Mouse (Mus musculus): ENCODE results near the gene Six6. TPM values are rescaled to one million over a fixed set of nuclear protein-coding genes. Genes with fewer than 3 reads are reported as not detected.

Gene Six6
- polyA plus RNA-seq, 1 experiment from 2014 or later = not detected

DNA sequence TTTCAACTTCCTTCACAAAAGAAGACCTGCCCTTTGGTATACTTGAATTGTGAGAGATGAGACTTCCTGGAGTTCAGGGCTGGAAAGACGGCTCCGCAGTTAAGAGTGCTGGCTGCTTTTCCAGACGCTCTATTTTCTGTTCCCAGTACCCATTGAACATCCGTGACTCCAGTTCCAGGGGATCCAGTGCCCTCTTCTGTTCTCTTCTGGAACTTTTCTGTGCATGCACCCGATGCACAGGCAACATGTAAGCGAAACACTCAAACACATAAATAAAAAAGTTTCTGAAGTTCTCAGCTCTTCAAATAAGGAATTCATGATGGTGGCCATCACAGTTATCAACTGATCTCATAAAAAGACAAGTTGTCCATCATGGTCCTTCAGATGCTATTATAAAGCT, 23.1 kb downstream of the Six6 start:
- no peak for ATAC-seq (replicated peaks; ENCODE audit: insufficient number of reproducible peaks, insufficient read depth, low FRiP score, low read depth)
- no peak overlapping the region for H3K27ac ChIP-seq
- WGBS = 62% methylated on average over 6 of the region's 6 CpGs

DNA sequence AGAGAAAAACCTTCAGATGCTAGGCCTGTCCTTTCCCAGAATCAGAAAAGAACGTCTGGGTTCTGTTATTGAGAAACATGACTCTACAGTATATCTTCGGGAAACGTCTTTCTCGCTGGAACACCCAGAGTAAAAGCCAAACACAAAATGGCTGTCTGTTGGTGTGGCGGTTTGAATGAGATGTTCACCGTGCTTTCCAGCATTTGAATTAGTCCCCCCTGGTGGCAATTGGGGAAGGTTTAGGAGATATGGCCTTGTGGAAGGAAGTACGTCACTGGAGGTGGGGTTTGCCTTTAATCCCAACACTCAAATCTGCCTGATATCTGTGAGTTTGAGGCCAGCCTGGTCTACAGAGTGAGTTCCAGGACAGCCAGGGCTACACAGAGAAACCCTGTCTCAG, 27.8 kb downstream of the Six6 start:
- ATAC-seq (replicated peaks; ENCODE audit: insufficient number of reproducible peaks, insufficient read depth, low FRiP score, low read depth) = no peak

More for the DNA sequence above, 23.1 kb downstream of the Six6 start:
- no peak overlapping the region for H3K9ac ChIP-seq
- no peaks in the 10 kb centered on the region for H3K36me3 ChIP-seq
- H3K9me3 ChIP-seq (replicated peaks) = no peaks in the 10 kb centered on the region
- H3K27me3 ChIP-seq = peaks cover 3% of the 10 kb centered on the region; the same call in 1 of the 2 replicates
- no peaks in the 10 kb centered on the region for H3K4me1 ChIP-seq (replicated peaks)
- H3K4me3 ChIP-seq = no peak overlapping the region
- no peak overlapping the region for H3K4me2 ChIP-seq

DNA sequence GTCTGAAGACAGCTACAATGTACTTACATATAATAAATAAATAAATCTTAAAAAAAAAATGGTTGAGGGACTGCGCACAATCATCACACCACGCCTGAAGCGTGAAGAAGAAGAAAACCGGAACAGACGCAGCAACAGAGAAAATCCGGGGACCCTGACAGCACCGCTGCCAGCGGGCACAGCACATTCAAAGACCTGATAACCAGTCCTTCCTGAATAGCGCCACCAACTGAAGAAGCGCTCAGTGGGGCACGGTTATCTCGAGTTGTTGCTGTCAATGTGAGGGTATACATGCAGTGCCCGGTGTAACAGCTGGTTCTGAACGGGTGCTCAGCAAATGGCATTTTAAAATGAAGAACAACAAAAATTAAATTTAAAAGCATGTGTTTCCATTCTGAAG, 30.9 kb downstream of the Six6 start:
- 55% methylated on average over 14 of the region's 14 CpGs for WGBS
- Histone ChIP-seq H3K36me3 (no peaks in the 10 kb centered on the region), H3K9ac (no peak overlapping the region), H3K4me2 (no peak overlapping the region), H3K9me3 (replicated peaks) (no peaks in the 10 kb centered on the region), H3K27ac (no peak overlapping the region), H3K4me3 (no peak overlapping the region), H3K4me1 (replicated peaks) (no peaks in the 10 kb centered on the region), H3K27me3 (peaks cover 25% of the 10 kb centered on the region; the same call in 1 of the 2 replicates)
- no peak for ATAC-seq (replicated peaks; ENCODE audit: insufficient number of reproducible peaks, insufficient read depth, low FRiP score, low read depth)

More for the DNA sequence above, 27.8 kb downstream of the Six6 start:
- Histone ChIP-seq H3K9me3 (replicated peaks) (no peaks in the 10 kb centered on the region), H3K27ac (no peak overlapping the region), H3K9ac (no peak overlapping the region), H3K4me1 (replicated peaks) (no peaks in the 10 kb centered on the region), H3K27me3 (peaks cover 19% of the 10 kb centered on the region; the same call in 1 of the 2 replicates), H3K4me2 (no peak overlapping the region), H3K4me3 (no peak overlapping the region), H3K36me3 (no peaks in the 10 kb centered on the region)
- WGBS = 72% methylated on average over 7 of the region's 7 CpGs

DNA sequence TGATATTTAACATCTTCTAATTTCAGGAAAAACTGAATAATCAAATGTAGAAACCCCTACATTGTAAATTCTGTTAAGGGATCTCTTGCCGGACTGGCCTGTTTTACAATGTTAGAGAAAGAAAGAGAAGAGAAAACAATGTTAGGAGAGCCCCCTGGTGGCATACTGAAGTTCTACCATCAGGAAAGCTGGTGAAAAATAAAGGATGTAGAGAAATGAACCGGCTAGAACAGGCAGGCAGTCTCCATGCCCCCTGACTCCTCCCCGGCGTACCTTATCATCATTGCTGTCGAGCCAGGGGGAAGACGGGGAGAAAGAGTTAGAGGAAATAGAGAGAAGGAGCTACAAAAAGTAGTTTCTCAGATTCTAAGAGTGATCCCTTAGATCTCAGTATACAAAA, 33.5 kb downstream of the Six6 start:
- Histone ChIP-seq H3K36me3 (no peaks in the 10 kb centered on the region), H3K4me3 (no peak overlapping the region), H3K27ac (no peak overlapping the region), H3K4me1 (replicated peaks) (peaks cover 5% of the 10 kb centered on the region; the same call in 1 of the 2 replicates), H3K9ac (no peak overlapping the region), H3K9me3 (replicated peaks) (no peaks in the 10 kb centered on the region), H3K4me2 (no peak overlapping the region), H3K27me3 (peaks cover 22% of the 10 kb centered on the region; the same call in 1 of the 2 replicates)
- no peak for ATAC-seq (replicated peaks; ENCODE audit: insufficient number of reproducible peaks, insufficient read depth, low FRiP score, low read depth)
- 4% methylated on average over 6 of the region's 6 CpGs for WGBS

DNA sequence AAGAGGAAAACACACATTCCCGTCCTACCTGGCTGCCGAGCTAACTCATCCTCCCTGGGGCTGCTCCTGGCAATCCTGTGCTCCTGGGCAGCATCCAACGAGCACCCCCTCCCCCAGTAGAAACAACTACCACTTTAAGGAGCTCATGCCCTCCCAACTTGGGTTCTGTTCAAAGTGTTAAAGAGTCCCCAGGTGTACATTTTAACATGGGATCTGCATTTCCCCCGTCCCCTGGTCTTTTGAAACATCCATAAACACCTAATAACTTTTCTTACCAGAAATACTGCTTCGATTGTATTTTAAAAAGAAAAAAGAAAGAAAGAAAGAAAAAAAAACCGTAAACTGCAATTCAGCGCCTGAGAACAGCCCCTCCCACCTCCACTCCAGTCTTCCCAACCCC, 36.5 kb downstream of the Six6 start:
- Histone ChIP-seq H3K4me1 (replicated peaks) (peaks cover 5% of the 10 kb centered on the region; the same call in 1 of the 2 replicates), H3K27ac (no peak overlapping the region), H3K4me3 (peak overlapping the region; percentile 41), H3K9me3 (replicated peaks) (no peaks in the 10 kb centered on the region), H3K36me3 (no peaks in the 10 kb centered on the region), H3K4me2 (peak overlapping the region; percentile 72), H3K27me3 (peaks cover 15% of the 10 kb centered on the region; the same call in 1 of the 2 replicates), H3K9ac (no peak overlapping the region)
- no peak for ATAC-seq (replicated peaks; ENCODE audit: insufficient number of reproducible peaks, insufficient read depth, low FRiP score, low read depth)
- 10% methylated on average over 7 of the region's 7 CpGs for WGBS

DNA sequence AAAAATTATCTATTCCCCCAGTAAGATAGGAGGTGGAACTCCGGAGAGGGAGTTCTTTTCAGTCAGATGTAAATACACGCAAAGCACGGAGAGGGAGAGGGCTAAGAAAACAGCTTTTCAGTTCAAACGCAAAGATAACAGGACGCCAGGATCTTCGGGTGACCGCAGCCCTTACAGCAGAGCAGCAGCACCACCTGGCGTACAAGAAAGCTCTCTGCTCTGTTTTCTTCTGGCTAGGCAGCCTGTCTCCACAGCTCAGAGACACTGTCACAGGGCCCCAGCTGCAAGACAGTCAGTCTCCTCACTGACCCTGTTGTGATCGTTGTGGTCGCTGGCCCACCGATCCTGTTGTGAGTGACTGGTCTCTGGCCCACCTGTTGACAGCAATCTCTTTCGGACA, 37.0 kb downstream of the Six6 start:
- H3K9ac ChIP-seq = no peak overlapping the region
- H3K27me3 ChIP-seq = peaks cover 12% of the 10 kb centered on the region; the same call in 1 of the 2 replicates
- H3K36me3 ChIP-seq = no peaks in the 10 kb centered on the region
- H3K4me2 ChIP-seq = peak overlapping the region; percentile 72
- no peaks in the 10 kb centered on the region for H3K9me3 ChIP-seq (replicated peaks)
- WGBS = 2% methylated on average over 12 of the region's 12 CpGs
- peak overlapping the region; percentile 41 for H3K4me3 ChIP-seq
- ATAC-seq (replicated peaks; ENCODE audit: insufficient number of reproducible peaks, insufficient read depth, low FRiP score, low read depth) = peak; percentile 67; the same call in 1 of the 2 replicates
- no peak overlapping the region for H3K27ac ChIP-seq
- H3K4me1 ChIP-seq (replicated peaks) = peaks cover 5% of the 10 kb centered on the region; the same call in 1 of the 2 replicates

DNA sequence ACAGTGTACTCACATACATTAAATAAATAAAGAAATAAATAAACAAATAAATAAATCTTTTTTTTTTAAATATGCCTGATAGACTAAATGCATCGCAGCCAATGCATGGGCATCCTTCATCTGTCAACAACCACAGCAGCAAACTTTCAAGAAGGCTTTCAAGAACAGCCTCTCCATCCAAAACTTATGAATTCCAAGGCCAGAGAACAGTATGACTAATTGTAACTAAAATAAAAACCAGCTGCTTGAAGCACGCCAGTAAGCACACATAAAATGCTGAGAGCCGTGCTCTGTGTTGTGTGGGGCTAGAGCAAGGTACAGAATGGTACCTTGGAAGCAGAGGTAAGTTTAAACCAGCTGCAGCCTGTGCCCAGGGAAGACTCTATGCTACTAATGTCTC, 38.2 kb downstream of the Six6 start:
- H3K9me3 ChIP-seq (replicated peaks) = no peaks in the 10 kb centered on the region
- peaks cover 6% of the 10 kb centered on the region; the same call in 1 of the 2 replicates for H3K27me3 ChIP-seq
- peaks cover 9% of the 10 kb centered on the region; the same call in 1 of the 2 replicates for H3K4me1 ChIP-seq (replicated peaks)
- ATAC-seq (replicated peaks; ENCODE audit: insufficient number of reproducible peaks, insufficient read depth, low FRiP score, low read depth) = no peak
- no peak overlapping the region for H3K4me2 ChIP-seq
- H3K27ac ChIP-seq = no peak overlapping the region
- H3K4me3 ChIP-seq = no peak overlapping the region
- H3K9ac ChIP-seq = no peak overlapping the region
- H3K36me3 ChIP-seq = no peaks in the 10 kb centered on the region
- WGBS = 67% methylated on average over 3 of the region's 3 CpGs

DNA sequence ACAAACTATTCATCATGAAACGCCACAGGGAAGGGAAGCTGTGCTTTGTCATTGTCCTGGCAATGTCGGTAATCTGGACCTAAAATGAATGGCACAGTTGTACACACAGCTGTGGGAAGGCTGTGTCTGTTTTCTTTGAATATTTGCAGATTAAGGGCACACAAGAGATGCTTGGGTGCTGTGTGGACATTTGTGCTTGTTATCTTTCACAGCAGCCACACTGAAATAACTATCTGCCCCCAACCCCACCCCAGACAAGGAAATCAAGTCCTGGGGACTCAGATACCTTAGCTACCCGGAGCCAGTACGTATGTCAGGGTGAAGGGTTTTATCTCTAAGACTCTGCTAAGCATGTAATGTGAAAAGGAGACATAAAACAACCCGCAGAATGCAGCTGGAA, 39.5 kb downstream of the Six6 start:
- H3K27ac ChIP-seq = no peak overlapping the region
- H3K4me3 ChIP-seq = no peak overlapping the region
- H3K9me3 ChIP-seq (replicated peaks) = no peaks in the 10 kb centered on the region
- WGBS = 44% methylated on average over 5 of the region's 5 CpGs
- no peak overlapping the region for H3K9ac ChIP-seq
- H3K4me2 ChIP-seq = no peak overlapping the region
- ATAC-seq (replicated peaks; ENCODE audit: insufficient number of reproducible peaks, insufficient read depth, low FRiP score, low read depth) = no peak
- H3K36me3 ChIP-seq = no peaks in the 10 kb centered on the region
- H3K27me3 ChIP-seq = peaks cover 1% of the 10 kb centered on the region; the same call in 1 of the 2 replicates
- H3K4me1 ChIP-seq (replicated peaks) = peaks cover 13% of the 10 kb centered on the region

DNA sequence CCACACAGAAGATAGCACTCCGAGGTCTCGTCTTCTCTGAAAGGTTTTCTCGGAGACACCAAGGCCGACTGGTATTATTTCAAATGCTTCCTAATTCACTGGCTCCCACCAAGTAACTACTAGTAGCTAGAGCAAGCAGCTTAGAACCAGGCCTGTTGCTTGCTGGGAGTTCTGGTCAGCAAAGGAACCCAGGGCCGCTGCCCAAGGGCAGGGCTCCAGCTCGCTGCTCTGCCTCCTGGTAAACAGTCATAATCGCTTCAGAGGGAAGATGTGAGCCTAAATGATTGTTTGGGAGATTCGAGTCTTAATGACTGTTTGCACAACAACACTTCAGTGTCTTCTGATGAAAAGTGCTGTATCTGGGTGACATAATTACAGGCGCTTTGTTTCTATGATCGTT, 42.9 kb downstream of the Six6 start:
- Histone ChIP-seq H3K4me1 (replicated peaks) (peaks cover 8% of the 10 kb centered on the region), H3K36me3 (no peaks in the 10 kb centered on the region), H3K4me3 (no peak overlapping the region), H3K27me3 (no peaks in the 10 kb centered on the region), H3K9me3 (replicated peaks) (no peaks in the 10 kb centered on the region), H3K27ac (peak overlapping the region; percentile 72), H3K4me2 (no peak overlapping the region), H3K9ac (no peak overlapping the region)
- WGBS = 73% methylated on average over 10 of the region's 10 CpGs
- no peak for ATAC-seq (replicated peaks; ENCODE audit: insufficient number of reproducible peaks, insufficient read depth, low FRiP score, low read depth)

DNA sequence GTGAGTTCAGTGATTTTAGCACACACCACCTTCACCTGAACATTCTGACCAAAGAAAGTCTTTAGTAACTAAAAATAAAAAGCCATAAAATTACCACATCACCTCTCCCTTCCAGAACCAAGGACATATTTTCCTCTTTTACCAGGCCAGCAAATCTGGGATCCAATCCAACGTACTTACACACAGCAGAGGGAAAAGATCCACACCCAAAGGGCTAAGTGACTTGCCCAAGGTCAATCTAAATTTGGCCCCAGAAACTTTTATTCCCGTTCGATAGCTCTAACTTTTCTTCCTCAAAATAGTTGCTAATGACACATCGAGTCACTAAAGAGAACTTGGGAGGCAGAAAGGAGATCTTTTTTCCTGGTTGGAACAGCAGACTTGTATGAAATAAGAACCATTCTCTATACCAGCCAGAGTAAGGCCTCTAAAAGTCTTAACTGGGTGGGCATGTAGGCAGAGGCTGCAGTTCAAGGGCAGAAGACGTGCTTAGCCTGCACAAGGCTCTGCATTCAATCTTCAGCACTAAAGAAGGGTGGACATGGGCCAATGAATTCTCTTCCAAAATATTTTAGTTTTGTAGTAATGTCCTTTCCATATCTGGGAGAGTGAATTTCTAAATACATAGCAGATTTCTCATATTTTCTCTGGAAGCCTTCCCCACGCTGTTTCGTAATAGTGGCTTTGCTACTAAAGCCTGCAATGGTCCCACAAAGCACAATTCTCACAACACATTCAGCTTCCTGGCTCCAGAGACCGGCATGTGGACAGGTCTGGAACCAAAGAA, 43.6 kb downstream of the Six6 start:
- Histone ChIP-seq H3K4me2 (no peak overlapping the region), H3K4me1 (replicated peaks) (peaks cover 8% of the 10 kb centered on the region), H3K9me3 (replicated peaks) (no peaks in the 10 kb centered on the region), H3K36me3 (no peaks in the 10 kb centered on the region), H3K4me3 (no peak overlapping the region), H3K27me3 (no peaks in the 10 kb centered on the region), H3K9ac (no peak overlapping the region), H3K27ac (peak overlapping the region; percentile 72)
- ATAC-seq (replicated peaks; ENCODE audit: insufficient number of reproducible peaks, insufficient read depth, low FRiP score, low read depth) = no peak
- 48% methylated on average over 8 of the region's 8 CpGs for WGBS
